Mouse (Mus musculus) monocyte, adult 2 months (primary cell): ENCODE data around the gene Slc1a2.

ENCODE experiments used
- DNase-seq, 2 experiments: peaks; one replicate each; pipeline ENCODE4 v3.0.0; 2022; ENCODE audit warnings: low spot score in 2 of 2, low read depth in 1 of 2

Gene Slc1a2

DNA sequence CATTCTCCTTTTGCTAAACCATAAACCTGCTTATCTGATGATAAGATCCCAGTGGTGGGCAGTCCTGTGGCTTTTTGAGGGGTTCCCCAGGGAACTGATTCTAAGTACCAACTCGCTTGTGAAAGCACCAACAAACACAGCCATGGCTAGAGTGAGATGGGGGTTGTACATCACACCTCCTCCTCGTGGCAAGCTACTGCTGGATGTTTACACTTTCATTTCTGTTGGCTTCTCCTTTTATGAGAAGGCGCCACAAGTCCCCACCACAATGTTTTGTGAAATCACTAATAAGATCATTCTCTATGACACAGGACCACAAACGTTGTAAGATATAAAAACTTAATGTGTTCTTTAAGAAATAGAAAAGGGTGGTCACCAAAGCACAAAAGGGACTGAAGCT is 154.3 kb downstream of the Slc1a2 start:
- peak in 1 of 2 experiments; percentile 23 for DNase-seq

DNA sequence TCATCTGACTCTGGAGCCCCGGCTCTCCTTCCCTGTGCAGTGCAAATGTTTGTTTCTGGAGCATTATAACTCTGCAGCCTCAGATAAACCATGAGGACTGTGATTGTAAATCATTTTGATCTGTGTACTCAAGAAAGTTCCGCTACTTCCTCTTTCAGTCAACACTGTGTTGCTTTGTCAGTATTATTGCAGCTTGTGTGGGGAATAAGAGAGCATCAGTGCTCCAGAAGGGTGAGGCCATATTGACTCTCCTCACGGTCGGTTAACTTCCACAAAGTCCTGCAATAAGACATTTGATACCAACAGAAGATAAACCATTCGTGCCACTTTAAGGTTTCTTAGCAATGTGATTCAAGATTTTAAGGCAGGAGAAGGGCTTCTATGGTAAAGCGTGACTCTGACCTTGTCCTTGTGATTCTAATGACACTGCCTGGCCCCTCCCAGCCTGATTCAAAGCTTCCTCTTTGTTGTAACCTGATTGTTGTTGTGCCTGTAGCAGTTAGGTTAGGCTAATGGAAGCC is 156.9 kb downstream of the Slc1a2 start:
- DNase-seq, result peak in 1 of 2 experiments; percentile 30

GRCm38 (mm10) chr2:102820225-102820711 is 161.8 kb downstream of the Slc1a2 start:
- DNase-seq, result no peak

- no peak for DNase-seq
These were observed 162.3 kb downstream of the Slc1a2 start for GRCm38 (mm10) chr2:102820790-102821189.

DNA sequence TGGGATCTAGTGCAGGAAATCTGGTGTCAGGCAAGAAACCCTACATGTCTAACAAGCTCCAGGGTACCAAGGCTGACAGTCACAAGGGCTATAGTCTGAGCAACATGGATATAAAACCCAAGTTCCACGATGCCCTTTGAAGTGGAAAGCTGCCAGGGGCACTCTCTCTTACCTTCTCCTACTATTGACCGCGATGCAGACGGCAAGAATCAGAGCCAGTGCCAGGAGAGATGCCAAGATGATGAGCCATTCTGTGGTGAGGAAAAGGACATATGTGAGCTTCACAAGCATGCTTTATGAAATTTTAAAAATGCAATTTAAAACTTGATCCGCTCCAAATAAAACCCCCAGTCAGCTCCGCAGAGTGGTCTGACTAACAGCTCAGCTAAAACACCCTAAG is 163.6 kb downstream of the Slc1a2 start:
- DNase-seq, result no peak

DNA sequence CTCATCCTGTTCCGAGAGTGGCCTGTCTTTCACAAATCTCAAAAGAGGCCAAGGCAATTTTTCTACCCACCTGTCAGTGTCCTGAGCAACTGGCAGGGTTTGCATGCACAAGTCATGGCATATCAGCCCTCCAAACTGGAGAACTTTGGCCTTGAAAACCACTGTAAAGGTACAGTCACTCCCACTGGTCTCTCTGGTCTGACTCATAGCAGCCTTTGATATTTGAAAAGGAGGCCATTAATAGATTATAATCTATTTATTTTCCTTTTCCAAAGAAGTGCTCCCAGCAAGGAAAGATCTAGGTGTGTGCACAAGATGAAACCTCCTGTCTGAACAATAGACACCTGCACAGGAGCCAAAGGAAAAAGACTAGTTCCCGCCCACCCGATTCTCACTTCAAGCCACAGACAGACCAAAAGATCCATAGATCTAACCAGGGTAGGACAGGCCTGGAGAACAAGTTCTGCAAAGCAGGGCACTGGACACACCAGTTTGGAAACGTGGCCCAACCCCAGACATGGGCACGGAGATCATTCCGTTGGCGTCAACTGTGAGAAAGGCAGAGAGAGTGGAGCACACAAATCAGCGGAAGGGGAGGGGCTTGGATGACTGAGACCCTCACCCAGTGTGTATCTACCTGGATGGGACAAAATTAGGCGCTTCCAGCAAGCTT is 167.6 kb downstream of the Slc1a2 start:
- no peak for DNase-seq

GRCm38 (mm10) chr2:102827841-102828240 is 169.4 kb downstream of the Slc1a2 start:
- no peak for DNase-seq

GRCm38 (mm10) chr2:102828381-102828780 is 169.9 kb downstream of the Slc1a2 start:
- no peak for DNase-seq

DNA sequence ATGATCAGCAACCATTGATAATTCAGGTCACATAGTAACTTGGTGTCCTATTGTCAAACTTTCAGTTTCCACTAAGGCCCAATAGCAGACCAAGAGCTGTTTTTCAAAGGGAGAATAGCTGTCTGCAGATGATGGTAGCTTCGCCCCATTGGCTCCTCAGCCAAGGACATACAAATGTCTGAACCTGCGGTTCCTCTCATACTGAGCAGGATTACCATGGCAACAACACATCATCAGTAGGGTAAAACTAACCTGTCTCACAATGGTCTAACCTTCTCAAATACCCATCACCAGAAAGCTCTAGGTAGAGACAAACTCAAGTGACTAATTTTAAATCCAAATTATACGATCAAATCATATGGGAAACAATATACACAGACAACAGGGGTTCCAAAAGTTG is 170.7 kb downstream of the Slc1a2 start:
- DNase-seq, result peak; percentile 26 to 55

GRCm38 (mm10) chr2:102831547-102831946 is 173.1 kb downstream of the Slc1a2 start:
- DNase-seq, result no peak

GRCm38 (mm10) chr2:102838179-102838578 is 179.7 kb downstream of the Slc1a2 start:
- DNase-seq, result no peak
